Mouse (Mus musculus): ENCODE data around the gene Wdr81. TPM values are rescaled to one million over a fixed set of nuclear protein-coding genes. Genes with fewer than 3 reads are reported as not detected.
A peak's percentile ranks its signal among the peaks of the same experiment; 100 is the strongest.

The Wdr81 gene
- polyA plus RNA-seq (2015; fragmentation: Nextera tagmentation; extraction: Ambion mirVana) = 8.4 and 9.5 TPM in 2 replicates

DNA sequence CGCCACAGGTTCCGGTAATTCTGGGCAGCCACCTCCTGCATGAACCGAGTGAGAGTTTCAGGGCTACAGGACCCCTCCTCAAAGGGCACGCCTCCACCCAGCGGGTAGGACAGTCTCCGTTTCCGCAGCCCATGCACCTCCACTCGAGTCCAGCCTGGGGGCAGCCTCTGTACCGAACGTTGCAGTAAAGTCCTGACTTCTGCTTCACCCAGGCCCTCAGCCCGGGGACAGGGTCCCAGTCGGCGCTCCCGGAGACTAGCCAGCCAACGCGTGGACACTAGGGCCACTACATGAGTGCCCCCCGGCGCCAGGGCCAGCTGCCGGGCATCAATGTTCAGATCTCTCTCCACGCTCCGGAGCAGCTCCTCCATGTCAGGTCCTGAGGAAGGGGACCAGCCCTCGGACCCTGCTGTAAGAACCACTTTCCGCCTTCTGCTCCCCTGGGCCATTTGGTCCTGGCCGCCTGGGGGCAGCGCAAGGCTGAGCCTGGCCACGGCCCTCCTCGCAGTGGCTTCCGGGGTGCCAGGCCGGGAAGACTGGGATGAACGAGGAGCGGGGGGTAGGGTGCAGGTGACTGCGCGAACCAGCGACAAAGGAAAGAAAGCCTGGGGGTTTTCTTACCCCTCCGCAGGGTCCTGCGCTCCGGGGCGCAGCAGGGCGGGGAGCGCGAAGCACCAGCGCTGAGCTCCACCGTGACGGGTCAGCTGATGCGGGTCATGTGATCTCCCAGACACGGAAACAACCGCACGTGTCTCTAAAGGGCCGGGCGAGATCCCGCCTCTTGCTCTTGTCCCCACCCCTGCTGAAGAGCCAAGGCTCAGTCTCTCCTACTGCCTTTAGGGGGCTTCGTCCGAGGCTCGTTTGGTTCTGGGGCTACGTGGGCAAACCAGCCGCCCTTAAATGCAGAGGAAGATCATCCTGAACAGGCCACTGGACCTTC lies at the start of gene Wdr81:
Wdr81 (minus strand) TSS at position 727 of the 940 bp plus-strand sequence.
- 0 out of 2 replicates have a peak, but pooled peaks have one; percentile 50 for TF ChIP-seq EP300 (IDR thresholded peaks at IDR 0.05; ENCODE audit: low read depth)
- peak; percentile 68 for TF ChIP-seq CTCF (IDR thresholded peaks at IDR 0.05; ENCODE audit: low read depth)
- ATAC-seq = peak; percentile 76
- H3K9me3 ChIP-seq (ENCODE audit: low read length) = no peaks in the 10 kb centered on the region
- no peaks in the 10 kb centered on the region for H3K27me3 ChIP-seq (ENCODE audit: insufficient read depth, low read length)
- peak within 1 kb of the TSS; percentile 82 for H3K27ac ChIP-seq (ENCODE audit: low read depth)
- H3K4me2 ChIP-seq (ENCODE audit: low read depth, low read length) = peak within 1 kb of the TSS; percentile 100
- H3K36me3 ChIP-seq (replicated peaks; ENCODE audit: insufficient read depth, low read length) = peaks cover 25% of the 10 kb centered on the region
- peak within 1 kb of the TSS; percentile 84 for H3K9ac ChIP-seq (replicated peaks)
- H3K4me1 ChIP-seq (ENCODE audit: insufficient read depth) = peaks cover 72% of the 10 kb centered on the region
- peak within 1 kb of the TSS; percentile 72 for H3K4me3 ChIP-seq (ENCODE audit: low read depth, low read length)
- 2% methylated on average over 56 of the region's 56 CpGs for WGBS (ENCODE audit: insufficient replicate concordance)
- peak; percentile 92 for DNase-seq

DNA sequence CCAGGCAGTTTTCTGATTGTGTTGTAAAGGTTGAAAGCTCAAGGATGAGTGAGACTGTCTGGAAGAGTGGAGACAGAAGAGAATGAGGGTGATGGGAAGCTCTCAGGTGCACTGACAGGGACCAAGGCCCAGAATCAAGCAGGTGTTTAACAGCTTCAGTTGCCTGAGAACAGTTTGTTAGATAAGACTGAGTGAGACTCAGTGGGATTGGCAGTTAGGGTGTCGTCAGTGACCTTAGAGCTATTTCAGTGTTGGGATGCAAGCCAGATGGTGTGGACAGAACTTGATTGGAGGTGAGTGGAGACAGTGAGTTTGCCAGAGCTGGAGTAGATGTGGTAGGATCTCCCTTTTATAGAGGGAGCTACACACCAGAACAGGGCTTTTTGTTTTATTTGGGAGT lies 43.6 kb upstream of the Wdr81 start:
- Histone ChIP-seq H3K36me3 (replicated peaks; ENCODE audit: insufficient read depth, low read length) (peaks cover 95% of the 10 kb centered on the region), H3K4me2 (ENCODE audit: low read depth, low read length) (no peak overlapping the region), H3K27ac (ENCODE audit: low read depth) (no peak overlapping the region), H3K9ac (replicated peaks) (no peak overlapping the region), H3K9me3 (ENCODE audit: low read length) (no peaks in the 10 kb centered on the region), H3K4me1 (ENCODE audit: insufficient read depth) (no peaks in the 10 kb centered on the region; the same call in 1 of the 2 replicates), H3K4me3 (ENCODE audit: low read depth, low read length) (no peak overlapping the region), H3K27me3 (ENCODE audit: insufficient read depth, low read length) (no peaks in the 10 kb centered on the region)
- ATAC-seq = peak; percentile 63
- no peak for DNase-seq
- TF ChIP-seq CTCF (IDR thresholded peaks at IDR 0.05; ENCODE audit: low read depth) = no peak
- TF ChIP-seq EP300 (IDR thresholded peaks at IDR 0.05; ENCODE audit: low read depth) = no peak
- WGBS (ENCODE audit: insufficient replicate concordance) = 38% methylated on average over 1 of the region's 1 CpGs

DNA sequence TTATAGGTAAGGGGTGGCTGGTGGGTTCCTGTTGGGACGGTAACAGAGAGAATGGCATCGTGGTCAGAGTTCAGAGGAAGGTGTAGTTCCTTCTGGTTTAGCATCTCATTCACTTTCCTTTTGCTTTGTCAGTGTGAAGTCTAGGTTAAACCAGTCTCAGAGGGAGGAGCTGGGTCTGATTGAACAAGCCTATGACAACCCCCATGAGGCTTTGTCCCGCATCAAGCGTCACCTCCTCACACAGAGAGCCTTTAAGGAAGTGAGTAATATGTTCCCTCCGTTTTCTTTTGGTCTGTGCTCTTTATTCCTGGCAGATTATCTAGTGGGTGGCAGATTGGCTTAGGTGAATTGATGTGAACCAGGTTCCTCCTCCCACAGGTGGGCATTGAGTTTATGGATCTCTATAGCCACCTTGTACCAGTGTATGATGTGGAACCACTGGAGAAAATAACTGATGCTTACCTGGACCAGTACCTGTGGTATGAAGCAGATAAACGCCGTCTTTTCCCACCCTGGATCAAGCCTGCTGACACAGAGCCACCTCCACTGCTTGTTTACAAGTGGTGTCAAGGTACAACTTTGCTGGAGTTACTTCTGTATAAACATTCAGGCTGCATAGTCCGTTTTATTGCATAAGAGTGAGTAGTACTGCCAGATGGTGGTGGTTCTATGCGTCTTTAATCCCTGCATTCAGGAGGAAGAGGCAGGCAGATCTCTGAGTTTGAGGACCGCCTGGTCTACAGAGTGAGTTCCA lies 40.0 kb upstream of the Wdr81 start:
- H3K36me3 ChIP-seq (replicated peaks; ENCODE audit: insufficient read depth, low read length) = peaks cover 95% of the 10 kb centered on the region
- 71% methylated on average over 10 of the region's 10 CpGs for whole genome bisulfite sequencing (ENCODE audit: insufficient replicate concordance)
- H3K27ac ChIP-seq (ENCODE audit: low read depth) = peak overlapping the region; percentile 78
- H3K27me3 ChIP-seq (ENCODE audit: insufficient read depth, low read length) = no peaks in the 10 kb centered on the region
- H3K4me3 ChIP-seq (ENCODE audit: low read depth, low read length) = no peak overlapping the region
- ATAC-seq = peak; percentile 83
- no peak for DNase-seq
- no peaks in the 10 kb centered on the region; the same call in 1 of the 2 replicates for H3K4me1 ChIP-seq (ENCODE audit: insufficient read depth)
- TF ChIP-seq EP300 (IDR thresholded peaks at IDR 0.05; ENCODE audit: low read depth) = peak; percentile 49; the same call in 1 of the 2 replicates
- no peak for TF ChIP-seq CTCF (IDR thresholded peaks at IDR 0.05; ENCODE audit: low read depth)
- no peak overlapping the region for H3K9ac ChIP-seq (replicated peaks)
- no peak overlapping the region for H3K4me2 ChIP-seq (ENCODE audit: low read depth, low read length)
- H3K9me3 ChIP-seq (ENCODE audit: low read length) = no peaks in the 10 kb centered on the region

DNA sequence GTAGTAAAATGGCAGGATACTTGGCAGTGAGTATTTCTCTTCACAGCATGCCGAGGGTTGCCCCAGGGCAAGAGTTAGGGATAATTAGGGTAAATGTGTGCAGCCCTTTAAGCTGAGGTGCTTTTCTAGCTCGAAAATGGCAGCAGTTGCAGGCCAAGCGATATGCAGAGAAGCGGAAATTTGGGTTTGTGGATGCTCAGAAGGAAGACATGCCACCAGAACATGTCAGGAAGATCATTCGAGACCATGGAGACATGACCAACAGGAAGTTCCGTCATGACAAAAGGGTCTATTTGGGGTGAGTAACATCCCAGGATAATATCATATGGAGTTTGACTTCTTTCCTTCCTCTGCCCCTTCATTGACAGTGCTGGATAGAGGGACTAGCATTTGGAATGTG lies 33.0 kb upstream of the Wdr81 start:
- Histone ChIP-seq H3K4me2 (ENCODE audit: low read depth, low read length) (peak overlapping the region; percentile 84), H3K9ac (replicated peaks) (peak overlapping the region; percentile 99), H3K27me3 (ENCODE audit: insufficient read depth, low read length) (no peaks in the 10 kb centered on the region), H3K4me3 (ENCODE audit: low read depth, low read length) (peak overlapping the region; percentile 99), H3K27ac (ENCODE audit: low read depth) (peak overlapping the region; percentile 84), H3K36me3 (replicated peaks; ENCODE audit: insufficient read depth, low read length) (peaks cover 32% of the 10 kb centered on the region), H3K4me1 (ENCODE audit: insufficient read depth) (peaks cover 9% of the 10 kb centered on the region), H3K9me3 (ENCODE audit: low read length) (no peaks in the 10 kb centered on the region)
- no peak for TF ChIP-seq EP300 (IDR thresholded peaks at IDR 0.05; ENCODE audit: low read depth)
- TF ChIP-seq CTCF (IDR thresholded peaks at IDR 0.05; ENCODE audit: low read depth) = no peak
- WGBS (ENCODE audit: insufficient replicate concordance) = 22% methylated on average over 6 of the region's 6 CpGs
- DNase-seq (no peak), ATAC-seq (no peak)

DNA sequence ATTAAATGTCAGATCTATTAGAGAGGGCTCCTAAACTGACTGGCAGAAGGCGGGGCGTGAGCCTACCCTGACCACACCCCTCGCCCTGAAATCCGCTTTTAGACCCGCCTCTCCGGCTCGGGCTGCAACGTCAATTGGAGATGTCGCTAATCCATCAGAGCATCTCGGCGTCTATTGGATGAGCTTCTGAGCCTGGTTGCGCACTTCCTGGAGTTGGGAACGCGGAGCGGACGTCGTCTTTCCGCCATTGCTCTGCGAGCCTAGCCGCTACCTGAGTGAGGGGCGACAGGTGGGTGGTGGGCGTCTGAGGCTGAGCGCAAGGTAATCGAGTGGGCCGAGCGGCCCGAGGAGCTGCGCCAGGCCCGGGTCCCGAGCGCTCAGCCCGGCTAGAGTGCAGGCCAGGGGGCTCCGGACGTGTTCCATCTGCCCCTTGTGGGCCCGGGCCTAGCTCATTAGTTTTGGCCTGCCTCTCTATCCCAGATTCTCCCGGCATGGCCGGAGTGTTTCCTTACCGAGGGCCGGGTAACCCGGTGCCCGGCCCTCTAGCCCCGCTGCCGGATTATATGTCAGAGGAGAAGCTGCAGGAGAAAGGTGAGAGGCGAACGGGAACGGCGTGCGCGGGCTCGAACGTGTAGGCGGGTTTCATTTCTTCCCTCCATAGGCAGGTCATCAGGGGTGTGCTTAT lies 32.2 kb upstream of the Wdr81 start, which contains the start of gene Prpf8:
Prpf8 (plus strand) TSS at position 216 of the 685 bp plus-strand sequence.
- TF ChIP-seq CTCF (IDR thresholded peaks at IDR 0.05; ENCODE audit: low read depth) (no peak), EP300 (IDR thresholded peaks at IDR 0.05; ENCODE audit: low read depth) (no peak)
- H3K9ac ChIP-seq (replicated peaks) = peak within 1 kb of the TSS; percentile 99
- H3K27me3 ChIP-seq (ENCODE audit: insufficient read depth, low read length) = no peaks in the 10 kb centered on the region
- H3K9me3 ChIP-seq (ENCODE audit: low read length) = no peaks in the 10 kb centered on the region
- peaks cover 24% of the 10 kb centered on the region for H3K36me3 ChIP-seq (replicated peaks; ENCODE audit: insufficient read depth, low read length)
- peak within 1 kb of the TSS; percentile 99 for H3K4me3 ChIP-seq (ENCODE audit: low read depth, low read length)
- H3K4me1 ChIP-seq (ENCODE audit: insufficient read depth) = peaks cover 9% of the 10 kb centered on the region
- H3K27ac ChIP-seq (ENCODE audit: low read depth) = peak within 1 kb of the TSS; percentile 84
- peak within 1 kb of the TSS; percentile 84 for H3K4me2 ChIP-seq (ENCODE audit: low read depth, low read length)
- DNase-seq = peak; percentile 97
- peak; percentile 100 for ATAC-seq
- WGBS (ENCODE audit: insufficient replicate concordance) = 2% methylated on average over 52 of the region's 52 CpGs
